Mouse (Mus musculus): ENCODE measurements around the gene Txnl4b. TPM values are rescaled to one million over a fixed set of nuclear protein-coding genes. Genes with fewer than 3 reads are reported as not detected.

The Txnl4b gene
- polyA plus RNA-seq, 1 experiment from 2014 or later = 33.3 TPM

DNA sequence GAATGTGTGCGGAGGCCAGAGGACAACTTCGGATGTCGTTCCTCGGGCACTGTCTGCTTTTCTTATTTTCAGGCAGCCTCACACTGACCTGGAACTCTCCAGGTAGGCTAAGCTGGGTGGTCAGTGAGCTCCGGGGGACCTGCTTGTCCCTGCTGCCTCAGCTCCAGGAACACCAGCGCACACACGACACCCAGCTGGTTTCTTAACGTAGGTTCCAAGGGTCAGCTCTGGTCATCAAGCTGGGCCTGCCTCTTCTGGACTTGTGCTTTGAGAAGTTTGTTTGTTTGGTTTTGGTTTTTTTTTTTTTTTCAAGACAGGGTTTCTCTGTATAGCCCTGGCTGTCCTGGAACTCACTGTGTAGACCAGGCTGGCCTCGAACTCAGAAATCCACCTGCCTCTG, 25.2 kb downstream of the Txnl4b start:
- Histone ChIP-seq H3K4me3 (replicated peaks; ENCODE audit: low read depth, low read length) (no peak overlapping the region), H3K4me1 (ENCODE audit: control insufficient read depth, insufficient read depth, low read length) (no peaks in the 10 kb centered on the region), H3K27ac (replicated peaks; ENCODE audit: low read depth, low read length) (no peak overlapping the region), H3K9me3 (ENCODE audit: control insufficient read depth, low read length) (no peaks in the 10 kb centered on the region), H3K36me3 (ENCODE audit: control insufficient read depth, insufficient read depth, low read length) (peaks cover 26% of the 10 kb centered on the region; the same call in 1 of the 2 replicates), H3K9ac (replicated peaks; ENCODE audit: low read length) (no peak overlapping the region), H3K4me2 (ENCODE audit: low read length) (no peak overlapping the region), H3K27me3 (ENCODE audit: control insufficient read depth, insufficient read depth, low read length) (no peaks in the 10 kb centered on the region)
- ATAC-seq (ENCODE audit: low FRiP score, low TSS enrichment) (no peak), DNase-seq (no peak)
- WGBS = 91% methylated on average over 9 of the region's 9 CpGs

DNA sequence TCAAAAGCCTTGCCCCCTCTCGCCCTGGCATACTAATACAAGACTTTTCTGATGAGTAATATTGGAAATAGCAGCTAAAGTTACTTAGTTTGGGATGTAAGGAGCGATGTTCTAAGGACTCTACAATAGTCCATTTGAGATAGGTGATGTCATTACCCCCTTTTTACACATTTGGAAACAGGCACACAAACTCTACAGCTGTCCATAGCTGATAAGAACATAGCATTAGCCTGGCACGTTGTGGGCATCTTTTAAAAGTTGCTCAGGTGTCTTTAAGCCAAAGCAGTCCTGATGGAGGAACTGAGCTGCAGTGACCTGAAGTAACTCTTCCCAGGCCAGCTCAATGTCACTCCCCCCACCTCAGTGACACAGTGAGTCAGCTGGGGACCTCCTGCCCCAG, 25.7 kb downstream of the Txnl4b start:
- Histone ChIP-seq H3K27me3 (ENCODE audit: control insufficient read depth, insufficient read depth, low read length) (no peaks in the 10 kb centered on the region), H3K36me3 (ENCODE audit: control insufficient read depth, insufficient read depth, low read length) (peaks cover 26% of the 10 kb centered on the region; the same call in 1 of the 2 replicates), H3K4me1 (ENCODE audit: control insufficient read depth, insufficient read depth, low read length) (no peaks in the 10 kb centered on the region), H3K9me3 (ENCODE audit: control insufficient read depth, low read length) (no peaks in the 10 kb centered on the region), H3K9ac (replicated peaks; ENCODE audit: low read length) (no peak overlapping the region), H3K4me2 (ENCODE audit: low read length) (no peak overlapping the region), H3K27ac (replicated peaks; ENCODE audit: low read depth, low read length) (no peak overlapping the region), H3K4me3 (replicated peaks; ENCODE audit: low read depth, low read length) (no peak overlapping the region)
- DNase-seq (no peak), ATAC-seq (ENCODE audit: low FRiP score, low TSS enrichment) (no peak)
- 82% methylated on average over 3 of the region's 3 CpGs for WGBS

DNA sequence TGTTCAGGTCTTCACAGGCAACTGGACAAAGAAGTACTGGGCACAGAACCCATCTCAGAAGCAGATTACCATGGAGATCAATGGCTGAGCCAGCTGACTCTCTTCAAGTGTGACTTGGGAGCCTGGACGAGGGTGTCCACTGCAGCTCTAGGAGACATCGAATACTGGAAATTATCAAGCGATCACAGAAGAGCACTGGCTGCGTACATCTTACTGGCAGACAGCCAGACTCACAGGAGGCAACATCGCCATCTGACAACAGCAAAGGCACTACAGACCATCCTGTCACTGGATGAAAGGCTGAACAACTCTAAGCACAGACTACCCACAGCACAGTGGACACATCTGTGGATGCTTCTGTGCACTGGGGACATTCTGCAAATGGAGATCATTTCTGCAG, 26.5 kb downstream of the Txnl4b start:
- Histone ChIP-seq H3K4me3 (replicated peaks; ENCODE audit: low read depth, low read length) (no peak overlapping the region), H3K27ac (replicated peaks; ENCODE audit: low read depth, low read length) (no peak overlapping the region), H3K36me3 (ENCODE audit: control insufficient read depth, insufficient read depth, low read length) (peaks cover 32% of the 10 kb centered on the region), H3K9me3 (ENCODE audit: control insufficient read depth, low read length) (no peaks in the 10 kb centered on the region), H3K4me2 (ENCODE audit: low read length) (no peak overlapping the region), H3K27me3 (ENCODE audit: control insufficient read depth, insufficient read depth, low read length) (no peaks in the 10 kb centered on the region), H3K4me1 (ENCODE audit: control insufficient read depth, insufficient read depth, low read length) (no peaks in the 10 kb centered on the region), H3K9ac (replicated peaks; ENCODE audit: low read length) (no peak overlapping the region)
- ATAC-seq (ENCODE audit: low FRiP score, low TSS enrichment) = no peak
- no peak for DNase-seq
- WGBS = 91% methylated on average over 5 of the region's 5 CpGs

- Histone ChIP-seq H3K4me2 (ENCODE audit: low read length) (no peak overlapping the region), H3K9me3 (ENCODE audit: control insufficient read depth, low read length) (no peaks in the 10 kb centered on the region), H3K4me3 (replicated peaks; ENCODE audit: low read depth, low read length) (no peak overlapping the region), H3K9ac (replicated peaks; ENCODE audit: low read length) (no peak overlapping the region), H3K27ac (replicated peaks; ENCODE audit: low read depth, low read length) (no peak overlapping the region), H3K36me3 (ENCODE audit: control insufficient read depth, insufficient read depth, low read length) (peaks cover 32% of the 10 kb centered on the region), H3K27me3 (ENCODE audit: control insufficient read depth, insufficient read depth, low read length) (no peaks in the 10 kb centered on the region), H3K4me1 (ENCODE audit: control insufficient read depth, insufficient read depth, low read length) (no peaks in the 10 kb centered on the region)
- WGBS = 80% methylated on average over 6 of the region's 6 CpGs
- no peak for ATAC-seq (ENCODE audit: low FRiP score, low TSS enrichment)
- peak; percentile 71 for DNase-seq
These were observed 27.6 kb downstream of the Txnl4b start for GRCm38 (mm10) chr8:109593117-109593788.

GRCm38 (mm10) chr8:109595854-109596253, 30.2 kb downstream of the Txnl4b start:
- WGBS = 51% methylated on average over 8 of the region's 8 CpGs
- H3K36me3 ChIP-seq (ENCODE audit: control insufficient read depth, insufficient read depth, low read length) = peaks cover 39% of the 10 kb centered on the region
- no peak overlapping the region for H3K9ac ChIP-seq (replicated peaks; ENCODE audit: low read length)
- H3K27ac ChIP-seq (replicated peaks; ENCODE audit: low read depth, low read length) = no peak overlapping the region
- H3K4me3 ChIP-seq (replicated peaks; ENCODE audit: low read depth, low read length) = no peak overlapping the region
- H3K4me1 ChIP-seq (ENCODE audit: control insufficient read depth, insufficient read depth, low read length) = no peaks in the 10 kb centered on the region
- ATAC-seq (ENCODE audit: low FRiP score, low TSS enrichment) = no peak
- DNase-seq = peak; percentile 60
- H3K4me2 ChIP-seq (ENCODE audit: low read length) = no peak overlapping the region
- no peaks in the 10 kb centered on the region for H3K9me3 ChIP-seq (ENCODE audit: control insufficient read depth, low read length)
- no peaks in the 10 kb centered on the region for H3K27me3 ChIP-seq (ENCODE audit: control insufficient read depth, insufficient read depth, low read length)

GRCm38 (mm10) chr8:109606725-109607124, 41.0 kb downstream of the Txnl4b start:
- 91% methylated on average over 2 of the region's 2 CpGs for WGBS
- no peak for DNase-seq
- no peaks in the 10 kb centered on the region for H3K27me3 ChIP-seq (ENCODE audit: control insufficient read depth, insufficient read depth, low read length)
- no peak for ATAC-seq (ENCODE audit: low FRiP score, low TSS enrichment)
- no peaks in the 10 kb centered on the region for H3K9me3 ChIP-seq (ENCODE audit: control insufficient read depth, low read length)
- no peak overlapping the region for H3K4me3 ChIP-seq (replicated peaks; ENCODE audit: low read depth, low read length)
- peaks cover 9% of the 10 kb centered on the region for H3K4me1 ChIP-seq (ENCODE audit: control insufficient read depth, insufficient read depth, low read length)
- no peak overlapping the region for H3K4me2 ChIP-seq (ENCODE audit: low read length)
- no peak overlapping the region for H3K27ac ChIP-seq (replicated peaks; ENCODE audit: low read depth, low read length)
- H3K9ac ChIP-seq (replicated peaks; ENCODE audit: low read length) = no peak overlapping the region
- peaks cover 24% of the 10 kb centered on the region for H3K36me3 ChIP-seq (ENCODE audit: control insufficient read depth, insufficient read depth, low read length)

DNA sequence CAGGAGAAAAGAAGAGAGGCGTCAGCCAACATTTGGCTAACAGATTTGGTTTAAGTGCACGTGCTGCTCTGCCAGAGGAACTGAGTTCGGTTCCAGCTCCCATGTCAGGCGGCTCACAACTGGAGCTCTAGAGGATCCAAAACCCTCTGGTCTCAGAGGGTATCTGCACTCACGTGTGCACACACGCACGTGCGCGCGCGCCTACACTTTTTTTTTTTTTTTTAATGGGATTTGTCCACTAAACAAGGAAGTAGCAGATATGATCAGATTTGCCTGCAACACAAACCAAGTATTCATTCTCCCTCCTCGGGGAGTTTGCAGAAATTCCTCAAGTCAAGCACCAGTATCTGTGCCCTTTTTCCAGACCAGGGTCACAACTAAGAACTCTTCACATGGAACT, 42.0 kb downstream of the Txnl4b start:
- Histone ChIP-seq H3K27ac (replicated peaks; ENCODE audit: low read depth, low read length) (no peak overlapping the region), H3K9me3 (ENCODE audit: control insufficient read depth, low read length) (no peaks in the 10 kb centered on the region), H3K27me3 (ENCODE audit: control insufficient read depth, insufficient read depth, low read length) (no peaks in the 10 kb centered on the region), H3K9ac (replicated peaks; ENCODE audit: low read length) (peak overlapping the region; percentile 67), H3K4me2 (ENCODE audit: low read length) (peak overlapping the region; percentile 81), H3K36me3 (ENCODE audit: control insufficient read depth, insufficient read depth, low read length) (peaks cover 20% of the 10 kb centered on the region), H3K4me1 (ENCODE audit: control insufficient read depth, insufficient read depth, low read length) (peaks cover 9% of the 10 kb centered on the region), H3K4me3 (replicated peaks; ENCODE audit: low read depth, low read length) (peak overlapping the region; percentile 48)
- no peak for DNase-seq
- no peak for ATAC-seq (ENCODE audit: low FRiP score, low TSS enrichment)
- 9% methylated on average over 12 of the region's 12 CpGs for WGBS

- no peaks in the 10 kb centered on the region for H3K27me3 ChIP-seq (ENCODE audit: control insufficient read depth, insufficient read depth, low read length)
- peaks cover 9% of the 10 kb centered on the region for H3K4me1 ChIP-seq (ENCODE audit: control insufficient read depth, insufficient read depth, low read length)
- H3K9me3 ChIP-seq (ENCODE audit: control insufficient read depth, low read length) = no peaks in the 10 kb centered on the region
- H3K27ac ChIP-seq (replicated peaks; ENCODE audit: low read depth, low read length) = peak within 1 kb of the TSS; percentile 91
- WGBS = under 1% methylated on average over 42 of the region's 42 CpGs
- ATAC-seq (ENCODE audit: low FRiP score, low TSS enrichment) (peak; percentile 99), DNase-seq (peak; percentile 97)
- H3K36me3 ChIP-seq (ENCODE audit: control insufficient read depth, insufficient read depth, low read length) = peaks cover 11% of the 10 kb centered on the region; the same call in 1 of the 2 replicates
- H3K4me3 ChIP-seq (replicated peaks; ENCODE audit: low read depth, low read length) = peak within 1 kb of the TSS; percentile 48
- peak within 1 kb of the TSS; percentile 81 for H3K4me2 ChIP-seq (ENCODE audit: low read length)
- H3K9ac ChIP-seq (replicated peaks; ENCODE audit: low read length) = peak within 1 kb of the TSS; percentile 67
These were observed 42.8 kb downstream of the Txnl4b start, which contains the start of gene Dhodh for GRCm38 (mm10) chr8:109608271-109609152. Dhodh (minus strand) TSS chr8:109608673.
